24 mouse cellular contexts compared by ENCODE assay signal in genomic region chr7:92920172-92920856, GRCm38 (mm10). TPM values are rescaled to one million over a fixed set of nuclear protein-coding genes. Genes with fewer than 3 reads are reported as not detected.
A peak's percentile ranks its signal among the peaks of the same experiment; 100 is the strongest.
DNase-seq lines count a peak whose midpoint lies in the region; ATAC-seq and TF ChIP-seq lines count a peak whose summit lies in the region.
"Had no signal": no experiment of that assay in that cellular context is flagged by ENCODE, and none has a peak within 500 bp of the region (broad histone marks: within the 10 kb centered on the region; RNA-seq: fewer than 3 reads in every experiment).

No protein-coding gene starts in this region.

- H3K27ac ChIP-seq in forebrain, embryonic 15.5 days (replicated peaks) = no peak overlapping the region
- no peak overlapping the region for H3K27ac ChIP-seq in forebrain, embryonic 11.5 days (ENCODE audit: low read depth, low read length)
- no peak overlapping the region for H3K27ac ChIP-seq in heart, embryonic 11.5 days (ENCODE audit: low read depth, low read length)
- H3K27ac ChIP-seq in olfactory bulb, adult 2 months (ENCODE audit: insufficient read depth, low read depth, low read length) = peak overlapping the region; percentile 67
- H3K27ac ChIP-seq in hindbrain, postnatal 0 days = no peak overlapping the region
- H3K27ac ChIP-seq: embryonic facial prominence, embryonic 12.5 days; embryonic facial prominence, embryonic 15.5 days; heart, embryonic 13.5 days; hindbrain, embryonic 14.5 days had no signal

- 74% methylated on average over 6 of the region's 6 CpGs for WGBS in forebrain, embryonic 15.5 days
- 81% methylated on average over 6 of the region's 6 CpGs for WGBS in forebrain, embryonic 11.5 days
- WGBS in heart, embryonic 11.5 days (ENCODE audit: insufficient replicate concordance) = 79% methylated on average over 6 of the region's 6 CpGs
- WGBS in olfactory bulb, adult 2 months = 44% methylated on average over 6 of the region's 6 CpGs
- WGBS in hindbrain, postnatal 0 days = 78% methylated on average over 6 of the region's 6 CpGs

- no peak for TF ChIP-seq POLR2A in olfactory bulb, adult 2 months (IDR thresholded peaks at IDR 0.05; ENCODE audit: insufficient read depth, low read depth, low read length)

- no peak for DNase-seq in forebrain, embryonic 11.5 days (ENCODE audit: low spot score)
- DNase-seq in heart, adult 11 months = peak; percentile 78
- no peak for DNase-seq in hindbrain, postnatal 0 days (ENCODE audit: low spot score)
- DNase-seq: adrenal gland, postnatal 14 days; cerebellum, adult 11 months; cerebellum, adult 2 months; cerebellum, adult 9-11 months; cerebellum, postnatal 25 days; gastrocnemius, postnatal 10 days; gastrocnemius, postnatal 36 days; heart, adult 18-20 months; heart, postnatal 14 days; heart, postnatal 4 days; kidney, adult 2 months had no signal

- H3K9ac ChIP-seq in forebrain, embryonic 15.5 days (replicated peaks) = no peak overlapping the region
- H3K9ac ChIP-seq in forebrain, embryonic 11.5 days (ENCODE audit: low read length) = no peak overlapping the region
- H3K9ac ChIP-seq in heart, embryonic 11.5 days (ENCODE audit: low read depth, low read length) = no peak overlapping the region
- no peak overlapping the region for H3K9ac ChIP-seq in hindbrain, postnatal 0 days (replicated peaks; ENCODE audit: low read length)
- H3K9ac ChIP-seq: embryonic facial prominence, embryonic 12.5 days; embryonic facial prominence, embryonic 15.5 days; heart, embryonic 13.5 days; hindbrain, embryonic 14.5 days had no signal

- H3K4me3 ChIP-seq in forebrain, embryonic 15.5 days = no peak overlapping the region
- H3K4me3 ChIP-seq in forebrain, embryonic 11.5 days (ENCODE audit: low read depth, low read length) = no peak overlapping the region
- H3K4me3 ChIP-seq in heart, embryonic 11.5 days (ENCODE audit: low read depth, low read length) = no peak overlapping the region
- no peak overlapping the region for H3K4me3 ChIP-seq in olfactory bulb, adult 2 months (ENCODE audit: insufficient read depth, low read depth, low read length)
- no peak overlapping the region for H3K4me3 ChIP-seq in hindbrain, postnatal 0 days (ENCODE audit: low read length)
- H3K4me3 ChIP-seq: embryonic facial prominence, embryonic 12.5 days; embryonic facial prominence, embryonic 15.5 days; heart, embryonic 13.5 days had no signal

- H3K27me3 ChIP-seq in forebrain, embryonic 15.5 days = no peaks in the 10 kb centered on the region
- no peaks in the 10 kb centered on the region for H3K27me3 ChIP-seq in forebrain, embryonic 11.5 days (ENCODE audit: control insufficient read depth, insufficient read depth, low read length)
- no peaks in the 10 kb centered on the region for H3K27me3 ChIP-seq in heart, embryonic 11.5 days (ENCODE audit: control insufficient read depth, insufficient read depth, low read length)
- no peaks in the 10 kb centered on the region for H3K27me3 ChIP-seq in hindbrain, postnatal 0 days (ENCODE audit: insufficient read depth, low read length)
- H3K27me3 ChIP-seq: embryonic facial prominence, embryonic 12.5 days; embryonic facial prominence, embryonic 15.5 days; heart, embryonic 13.5 days had no signal

- no peak for TF ChIP-seq CTCF in olfactory bulb, adult 2 months (IDR thresholded peaks at IDR 0.05; ENCODE audit: insufficient read depth, low read depth, low read length)
- TF ChIP-seq CTCF in hindbrain, postnatal 0 days (IDR thresholded peaks at IDR 0.05; ENCODE audit: low read depth) = no peak

- no peaks in the 10 kb centered on the region for H3K9me3 ChIP-seq in forebrain, embryonic 15.5 days
- no peaks in the 10 kb centered on the region for H3K9me3 ChIP-seq in forebrain, embryonic 11.5 days (ENCODE audit: control insufficient read depth, low read length)
- no peaks in the 10 kb centered on the region for H3K9me3 ChIP-seq in heart, embryonic 11.5 days (replicated peaks; ENCODE audit: control insufficient read depth, low read length)
- H3K9me3 ChIP-seq in hindbrain, postnatal 0 days (ENCODE audit: low read length) = no peaks in the 10 kb centered on the region
- H3K9me3 ChIP-seq: embryonic facial prominence, embryonic 12.5 days; embryonic facial prominence, embryonic 15.5 days; heart, embryonic 13.5 days had no signal

- ATAC-seq in forebrain, embryonic 15.5 days (replicated peaks) = peak; percentile 68; the same call in 1 of the 2 replicates
- ATAC-seq in forebrain, embryonic 11.5 days (replicated peaks; ENCODE audit: low FRiP score) = no peak
- ATAC-seq in heart, embryonic 11.5 days (replicated peaks; ENCODE audit: insufficient number of reproducible peaks, low FRiP score, low TSS enrichment) = no peak
- ATAC-seq in hindbrain, postnatal 0 days = no peak
- ATAC-seq: activated CD4-positive, CD25-positive, alpha-beta regulatory T cell, adult 4 months; CD4-positive, CD25-positive, alpha-beta regulatory T cell, adult 4 months; intestine, postnatal 0 days had no signal

- H3K4me2 ChIP-seq in forebrain, embryonic 15.5 days (replicated peaks) = no peak overlapping the region
- H3K4me2 ChIP-seq in forebrain, embryonic 11.5 days (ENCODE audit: low read depth, low read length, severe bottlenecking) = no peak overlapping the region
- H3K4me2 ChIP-seq in heart, embryonic 11.5 days = no peak overlapping the region
- no peak overlapping the region for H3K4me2 ChIP-seq in hindbrain, postnatal 0 days (ENCODE audit: low read depth, low read length)
- H3K4me2 ChIP-seq: embryonic facial prominence, embryonic 12.5 days; embryonic facial prominence, embryonic 15.5 days; heart, embryonic 13.5 days; hindbrain, embryonic 14.5 days had no signal

- no peaks in the 10 kb centered on the region for H3K36me3 ChIP-seq in forebrain, embryonic 15.5 days
- no peaks in the 10 kb centered on the region; the same call in 1 of the 2 replicates for H3K36me3 ChIP-seq in forebrain, embryonic 11.5 days (ENCODE audit: control insufficient read depth, insufficient read depth, low read length)
- H3K36me3 ChIP-seq in heart, embryonic 11.5 days (ENCODE audit: control insufficient read depth, insufficient read depth, low read length) = no peaks in the 10 kb centered on the region
- no peaks in the 10 kb centered on the region for H3K36me3 ChIP-seq in hindbrain, postnatal 0 days (ENCODE audit: insufficient read depth, low read length)
- H3K36me3 ChIP-seq: embryonic facial prominence, embryonic 12.5 days; embryonic facial prominence, embryonic 15.5 days had no signal

- H3K4me1 ChIP-seq in forebrain, embryonic 15.5 days = no peaks in the 10 kb centered on the region
- no peaks in the 10 kb centered on the region for H3K4me1 ChIP-seq in forebrain, embryonic 11.5 days (replicated peaks; ENCODE audit: control insufficient read depth, insufficient read depth, low read length)
- H3K4me1 ChIP-seq in heart, embryonic 11.5 days (ENCODE audit: control insufficient read depth, insufficient read depth, low read length) = no peaks in the 10 kb centered on the region
- H3K4me1 ChIP-seq in olfactory bulb, adult 2 months (ENCODE audit: control insufficient read depth, insufficient read depth, low read length) = peaks cover 2% of the 10 kb centered on the region; the same call in 1 of the 2 replicates
- no peaks in the 10 kb centered on the region for H3K4me1 ChIP-seq in hindbrain, postnatal 0 days (ENCODE audit: insufficient read depth, low read length)
- H3K4me1 ChIP-seq: embryonic facial prominence, embryonic 12.5 days; embryonic facial prominence, embryonic 15.5 days; heart, embryonic 13.5 days had no signal

RNA-seq across cellular contexts. Expression of gene Prcp, which starts 46.0 kb away (rescaled TPM):
- 16.6 and 17.4 TPM in 2 replicates for polyA plus RNA-seq in forebrain, embryonic 15.5 days (2015; fragmentation: Nextera tagmentation; extraction: Ambion mirVana)
- polyA plus RNA-seq in forebrain, embryonic 11.5 days (2014; fragmentation: Nextera tagmentation; extraction: Ambion mirVana) = 18.9 and 20.3 TPM in 2 replicates
- 17.5 and 18.2 TPM in 2 replicates for polyA plus RNA-seq in heart, embryonic 11.5 days (2014; fragmentation: Nextera tagmentation; extraction: Ambion mirVana)
- not detected in 2 replicates for polyA plus RNA-seq in olfactory bulb, adult 2 months (2012; ENCODE audit: insufficient read depth, insufficient read length, low replicate concordance, missing spikeins)
- total RNA-seq in hindbrain, postnatal 0 days (2014; rRNA removed) = 19.2 and 23.2 TPM in 2 replicates
- polyA plus RNA-seq in hindbrain, postnatal 0 days (2015; fragmentation: Nextera tagmentation; extraction: Ambion mirVana) = 13.3 and 14.3 TPM in 2 replicates

RNA-seq across cellular contexts. Expression of gene Ddias, which starts 46.3 kb away (rescaled TPM):
- polyA plus RNA-seq in forebrain, embryonic 15.5 days (2015; fragmentation: Nextera tagmentation; extraction: Ambion mirVana) = 7.5 and 9.3 TPM in 2 replicates
- 26.1 and 27.4 TPM in 2 replicates for polyA plus RNA-seq in forebrain, embryonic 11.5 days (2014; fragmentation: Nextera tagmentation; extraction: Ambion mirVana)
- polyA plus RNA-seq in heart, embryonic 11.5 days (2014; fragmentation: Nextera tagmentation; extraction: Ambion mirVana) = 11.3 and 11.7 TPM in 2 replicates
- not detected in 2 replicates for polyA plus RNA-seq in olfactory bulb, adult 2 months (2012; ENCODE audit: insufficient read depth, insufficient read length, low replicate concordance, missing spikeins)
- 1.4 and 1.8 TPM in 2 replicates for total RNA-seq in hindbrain, postnatal 0 days (2014; rRNA removed)
- polyA plus RNA-seq in hindbrain, postnatal 0 days (2015; fragmentation: Nextera tagmentation; extraction: Ambion mirVana) = 3.5 and 3.8 TPM in 2 replicates

Comparison
In these comparisons a context has a peak if more than half of its experiments do, and no peak if none do; other contexts are left out.
1. RNA of gene Prcp, which starts 46.0 kb away (polyA plus RNA-seq): 18.9 to 20.3 TPM in forebrain, embryonic 11.5 days, 17.5 to 18.2 TPM in heart, embryonic 11.5 days, 16.6 to 17.4 TPM in forebrain, embryonic 15.5 days and 13.3 to 14.3 TPM in hindbrain, postnatal 0 days; not detected in olfactory bulb, adult 2 months; every median in the first group is over 10 times any median in the second.